Mouse (Mus musculus): ENCODE results near the gene Rpain.

GRCm38 (mm10) chr11:70960786-70961554 is 9.0 kb upstream of the Rpain start:
- no peak for TF ChIP-seq MAFK (IDR thresholded peaks at IDR 0.05; ENCODE audit: insufficient replicate concordance, low read length)
- no peak for TF ChIP-seq ZNF384 (IDR thresholded peaks at IDR 0.05; ENCODE audit: low read depth, low read length)
- no peak for TF ChIP-seq CHD1 (IDR thresholded peaks at IDR 0.05; ENCODE audit: low read depth, low read length)
- TF ChIP-seq IRF4 (IDR thresholded peaks at IDR 0.05; ENCODE audit: low read depth, low read length) = no peak
- no peak for TF ChIP-seq POLR2A (IDR thresholded peaks at IDR 0.05; ENCODE audit: low read depth, low read length)
- no peak for TF ChIP-seq CTCF (conservative IDR thresholded peaks at IDR 0.05 in 1 of 2, IDR thresholded peaks at IDR 0.05 in 1 of 2; ENCODE audit: low read depth in 2 of 2, low read length in 2 of 2)
- TF ChIP-seq NRF1 (IDR thresholded peaks at IDR 0.05; ENCODE audit: low read depth, low read length) = no peak
- no peak for TF ChIP-seq EP300 (IDR thresholded peaks at IDR 0.05; ENCODE audit: low read length)
- no peak for TF ChIP-seq ETS1 (conservative IDR thresholded peaks at IDR 0.05; ENCODE audit: low read depth, low read length)
- no peak for TF ChIP-seq PAX5 (IDR thresholded peaks at IDR 0.05; ENCODE audit: low read length)
- TF ChIP-seq ELF1 (IDR thresholded peaks at IDR 0.05; ENCODE audit: low read depth, low read length) = no peak
- TF ChIP-seq MAZ (IDR thresholded peaks at IDR 0.05; ENCODE audit: low read depth, low read length) = no peak
- TF ChIP-seq MEF2A (IDR thresholded peaks at IDR 0.05; ENCODE audit: borderline replicate concordance, low read depth, low read length) = no peak
- TF ChIP-seq CHD2 (IDR thresholded peaks at IDR 0.05; ENCODE audit: low read length) = no peak

All from CH12.LX (cell line).